Mouse (Mus musculus) midbrain, postnatal 0 days (tissue): ENCODE results near the gene Acoxl. TPM values are rescaled to one million over a fixed set of nuclear protein-coding genes. Genes with fewer than 3 reads are reported as not detected.
A peak's percentile ranks its signal among the peaks of the same experiment; 100 is the strongest.

Experiments
- ATAC-seq: fragments of 200-750 bp; cut with Nextera tagmentation; 2 replicates; pipeline ENCODE4 v1.8.0; 2017; ENCODE audit warnings: moderate number of reproducible peaks, mild to moderate bottlenecking, moderate TSS enrichment, moderate library complexity; ENCODE audit not compliant: low FRiP score
- DNase-seq: peaks from one replicate; pipeline ENCODE4 v3.0.0-alpha.2; 2015; ENCODE audit warnings: low spot score
- H3K27ac ChIP-seq: fragments of 300-500 bp; sonication (generic); 2 replicates; pipeline ENCODE4 v1.5.1; 2014; ENCODE audit warnings: low read depth, mild to moderate bottlenecking, low read length, mixed read lengths
- H3K27me3 ChIP-seq: fragments of 300-500 bp; sonication (generic); 2 replicates; pipeline ENCODE4 v1.6.1; 2014; ENCODE audit warnings: low read length, control low read depth, mixed read lengths; ENCODE audit not compliant: insufficient read depth
- H3K36me3 ChIP-seq: fragments of 300-500 bp; sonication (generic); 2 replicates; pipeline ENCODE4 v1.6.1; 2014; ENCODE audit warnings: low read length, control low read depth, mixed read lengths; ENCODE audit not compliant: insufficient read depth
- H3K4me1 ChIP-seq: fragments of 300-500 bp; sonication (generic); 2 replicates; pipeline ENCODE4 v1.6.1; 2014; ENCODE audit warnings: mild to moderate bottlenecking, control low read depth, antibody characterized with exemption, low read length, mixed read lengths; ENCODE audit not compliant: insufficient read depth
- H3K4me2 ChIP-seq: fragments of 300-500 bp; sonication (generic); 2 replicates; pipeline ENCODE4 v1.6.1; 2014; ENCODE audit warnings: low read depth, mild to moderate bottlenecking, low read length, mixed read lengths; ENCODE audit not compliant: poor library complexity, severe bottlenecking
- H3K4me3 ChIP-seq: fragments of 300-500 bp; sonication (generic); 2 replicates; pipeline ENCODE4 v1.5.1; 2014; ENCODE audit warnings: low read depth, mild to moderate bottlenecking, low read length, moderate library complexity
- H3K9ac ChIP-seq: fragments of 300-500 bp; sonication (generic); replicated peaks from 2 replicates; pipeline ENCODE4 v1.6.1; 2014; ENCODE audit warnings: mild to moderate bottlenecking, low read length, moderate library complexity, mixed read lengths; ENCODE audit not compliant: poor library complexity, severe bottlenecking
- H3K9me3 ChIP-seq: fragments of 300-500 bp; sonication (generic); 2 replicates; pipeline ENCODE4 v1.6.1; 2016; ENCODE audit warnings: low read length, control low read depth
- CTCF ChIP-seq: IDR thresholded peaks from 2 replicates; pipeline ENCODE4 v1.5.1; 2016; ENCODE audit warnings: antibody characterized with exemption, mild to moderate bottlenecking
- WGBS: fragments of 180-500 bp; shearing (Covaris S2); extraction: QIAGEN DNeasy Blood & Tissue Kit; methylation state at CpG from one replicate; pipeline ENCODE4 v1.1.7; 2014; 5-methylcytosine and 5-hydroxymethylcytosine counted together
- polyA plus RNA-seq: library from polyadenylated mRNA; unstranded; fragments of >200 nt; fragmentation: Nextera tagmentation; extraction: Ambion mirVana; gene quantifications from 2 replicates; pipeline ENCODE4 v1.2.1, GENCODE M21; 2015
- total RNA-seq: library from RNA; depleted of rRNA; stranded (reverse); fragments of >200 nt; gene quantifications from 2 replicates; pipeline ENCODE4 v1.2.3, GENCODE M21; 2014

Gene Acoxl
- total and polyA plus RNA-seq, 2 experiments from 2014 or later, result 0.05 to 0.12 TPM

- no peaks in the 10 kb centered on the region for H3K4me1 ChIP-seq
- DNase-seq (no peak), ATAC-seq (no peak)
- no peak overlapping the region for H3K9ac ChIP-seq
- H3K27ac ChIP-seq, result no peak overlapping the region
- H3K27me3 ChIP-seq, result no peaks in the 10 kb centered on the region
- H3K36me3 ChIP-seq, result no peaks in the 10 kb centered on the region
- no peaks in the 10 kb centered on the region for H3K9me3 ChIP-seq
- no peak overlapping the region for H3K4me3 ChIP-seq
- H3K4me2 ChIP-seq, result no peak overlapping the region
- 91% methylated on average over 8 of the region's 8 CpGs for WGBS
- TF ChIP-seq CTCF, result no peak
Measured at GRCm38 (mm10) chr2:128087798-128088545, 249.3 kb downstream of the Acoxl start.

DNA sequence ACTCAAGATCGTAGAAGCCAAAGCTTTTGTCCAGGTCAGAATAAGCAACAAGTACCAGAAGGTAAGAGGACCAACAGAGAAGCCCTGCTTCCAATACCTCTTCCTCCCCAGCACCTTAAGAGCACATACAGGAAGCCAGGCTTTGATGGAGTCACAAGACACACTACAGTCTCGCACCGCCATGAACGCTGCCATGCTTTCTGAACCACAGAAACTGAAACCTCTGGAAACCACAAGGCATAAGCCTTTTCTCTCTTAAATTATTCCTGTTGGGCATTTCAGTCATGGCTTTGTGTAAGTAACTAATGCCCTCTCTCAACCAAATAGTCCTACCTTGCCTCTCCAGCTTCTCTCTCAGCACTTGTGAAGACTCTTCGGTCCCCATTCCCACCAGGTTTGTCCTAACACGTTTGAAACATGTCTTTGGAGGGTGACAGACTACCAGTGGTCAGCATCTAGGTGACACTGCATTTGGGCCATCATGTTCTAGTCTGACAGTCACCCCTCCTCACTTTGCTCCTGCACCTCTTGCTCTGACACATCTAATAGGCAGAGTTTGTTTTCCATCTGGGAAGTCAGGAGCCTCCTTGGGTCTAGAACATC is 251.7 kb downstream of the Acoxl start:
- no peak overlapping the region for H3K9ac ChIP-seq
- H3K4me3 ChIP-seq, result no peak overlapping the region
- ATAC-seq, result no peak
- no peak for TF ChIP-seq CTCF
- WGBS, result 92% methylated on average over 6 of the region's 6 CpGs
- no peak overlapping the region for H3K27ac ChIP-seq
- no peak for DNase-seq
- H3K36me3 ChIP-seq, result no peaks in the 10 kb centered on the region
- H3K27me3 ChIP-seq, result no peaks in the 10 kb centered on the region
- no peak overlapping the region for H3K4me2 ChIP-seq
- H3K4me1 ChIP-seq, result no peaks in the 10 kb centered on the region
- H3K9me3 ChIP-seq, result no peaks in the 10 kb centered on the region

GRCm38 (mm10) chr2:128091431-128092369 is 253.0 kb downstream of the Acoxl start:
- H3K36me3 ChIP-seq, result no peaks in the 10 kb centered on the region
- no peak overlapping the region for H3K4me3 ChIP-seq
- no peak overlapping the region for H3K4me2 ChIP-seq
- ATAC-seq (no peak), DNase-seq (no peak)
- WGBS, result 51% methylated on average over 11 of the region's 11 CpGs
- no peaks in the 10 kb centered on the region for H3K9me3 ChIP-seq
- no peaks in the 10 kb centered on the region for H3K4me1 ChIP-seq
- H3K27ac ChIP-seq, result no peak overlapping the region
- no peak overlapping the region for H3K9ac ChIP-seq
- TF ChIP-seq CTCF, result no peak
- H3K27me3 ChIP-seq, result no peaks in the 10 kb centered on the region

DNA sequence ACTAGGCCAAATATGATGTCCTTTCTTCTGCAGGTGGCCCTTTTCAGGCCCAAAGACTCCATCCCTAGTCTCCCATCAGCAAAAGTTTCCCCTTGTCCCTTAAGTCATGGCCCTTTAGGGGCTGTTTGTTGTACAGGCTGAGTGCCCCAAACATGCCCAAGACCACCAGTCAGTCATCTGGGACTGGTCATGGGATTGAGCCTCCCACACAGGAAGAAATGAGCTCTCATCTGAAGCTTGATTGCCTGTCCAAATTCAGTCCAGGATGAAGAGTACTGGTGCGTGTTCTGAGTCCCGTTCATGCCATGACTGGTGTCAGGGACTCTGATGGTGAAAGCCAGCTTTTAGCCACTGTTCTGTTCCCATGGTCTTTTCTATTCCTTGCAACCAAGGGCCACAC is 253.8 kb downstream of the Acoxl start:
- no peak overlapping the region for H3K9ac ChIP-seq
- DNase-seq (no peak), ATAC-seq (no peak)

GRCm38 (mm10) chr2:128094196-128094595 is 255.5 kb downstream of the Acoxl start:
- peak; percentile 14 for DNase-seq
- 73% methylated on average over 5 of the region's 5 CpGs for WGBS
- no peak overlapping the region for H3K27ac ChIP-seq
- H3K27me3 ChIP-seq, result no peaks in the 10 kb centered on the region
- no peaks in the 10 kb centered on the region for H3K4me1 ChIP-seq
- ATAC-seq, result no peak
- H3K4me2 ChIP-seq, result no peak overlapping the region
- H3K9me3 ChIP-seq, result no peaks in the 10 kb centered on the region
- peak; percentile 15; the same call in 1 of the 2 replicates for TF ChIP-seq CTCF
- no peak overlapping the region for H3K9ac ChIP-seq
- no peak overlapping the region for H3K4me3 ChIP-seq
- H3K36me3 ChIP-seq, result no peaks in the 10 kb centered on the region

More for the DNA sequence above, 253.8 kb downstream of the Acoxl start:
- no peaks in the 10 kb centered on the region for H3K9me3 ChIP-seq
- H3K27me3 ChIP-seq, result no peaks in the 10 kb centered on the region
- no peaks in the 10 kb centered on the region for H3K36me3 ChIP-seq
- WGBS, result 48% methylated on average over 2 of the region's 2 CpGs
- no peaks in the 10 kb centered on the region for H3K4me1 ChIP-seq
- TF ChIP-seq CTCF, result no peak
- no peak overlapping the region for H3K4me2 ChIP-seq
- no peak overlapping the region for H3K27ac ChIP-seq
- no peak overlapping the region for H3K4me3 ChIP-seq
